Mouse (Mus musculus) lung, postnatal 0 days (tissue): Measurements from ENCODE around the gene Fzr1. TPM values are rescaled to one million over a fixed set of nuclear protein-coding genes. Genes with fewer than 3 reads are reported as not detected.

Source experiments
- ATAC-seq: fragments of 200-750 bp; cut with Nextera tagmentation; 2 replicates; pipeline ENCODE4 v1.8.0; 2017; ENCODE audit warnings: moderate library complexity
- DNase-seq: peaks from one replicate; pipeline ENCODE4 v3.0.0-alpha.2; 2016; ENCODE audit warnings: low spot score
- H3K27ac ChIP-seq: fragments of 300-500 bp; sonication (generic); 2 replicates; pipeline ENCODE4 v1.5.1; 2014; ENCODE audit warnings: antibody characterized with exemption, mild to moderate bottlenecking, low read length, mixed read lengths
- H3K27me3 ChIP-seq: fragments of 300-500 bp; sonication (generic); replicated peaks from 2 replicates; pipeline ENCODE4 v1.6.1; 2014; ENCODE audit warnings: low read length, mixed read lengths; ENCODE audit not compliant: insufficient read depth
- H3K36me3 ChIP-seq: fragments of 300-500 bp; sonication (generic); 2 replicates; pipeline ENCODE4 v1.6.1; 2014; ENCODE audit warnings: low read length, mixed read lengths; ENCODE audit not compliant: insufficient read depth
- H3K4me1 ChIP-seq: fragments of 300-500 bp; sonication (generic); 2 replicates; pipeline ENCODE4 v1.6.1; 2014; ENCODE audit warnings: antibody characterized with exemption, low read depth, low read length, mixed read lengths; ENCODE audit not compliant: insufficient read depth
- H3K4me2 ChIP-seq: fragments of 300-500 bp; sonication (generic); replicated peaks from 2 replicates; pipeline ENCODE4 v1.6.1; 2014; ENCODE audit warnings: low read depth, mild to moderate bottlenecking, low read length, moderate library complexity, mixed read lengths
- H3K4me3 ChIP-seq: fragments of 300-500 bp; sonication (generic); 2 replicates; pipeline ENCODE4 v1.5.1; 2014; ENCODE audit warnings: low read depth, low read length
- H3K9ac ChIP-seq: fragments of 300-500 bp; sonication (generic); replicated peaks from 2 replicates; pipeline ENCODE4 v1.6.1; 2014; ENCODE audit warnings: low read depth, mild to moderate bottlenecking
- H3K9me3 ChIP-seq: fragments of 300-500 bp; sonication (generic); 2 replicates; pipeline ENCODE4 v1.6.1; 2016; ENCODE audit warnings: low read length, mixed read lengths
- CTCF ChIP-seq: IDR thresholded peaks from 2 replicates; pipeline ENCODE4 v1.5.1; 2016; ENCODE audit warnings: antibody characterized with exemption, mild to moderate bottlenecking
- EP300 ChIP-seq: IDR thresholded peaks from 2 replicates; pipeline ENCODE4 v1.6.1; 2016; ENCODE audit warnings: antibody characterized with exemption, mild to moderate bottlenecking, control low read depth
- WGBS: fragments of 180-500 bp; shearing (Covaris S2); extraction: QIAGEN DNeasy Blood & Tissue Kit; methylation state at CpG from one replicate; pipeline ENCODE4 v1.1.7; 2014; 5-methylcytosine and 5-hydroxymethylcytosine counted together
- polyA plus RNA-seq: library from polyadenylated mRNA; unstranded; fragments of >200 nt; fragmentation: Nextera tagmentation; extraction: Ambion mirVana; gene quantifications from 2 replicates; pipeline ENCODE4 v1.2.1, GENCODE M21; 2015

The Fzr1 gene
- polyA plus RNA-seq, result 39.5 and 39.7 TPM in 2 replicates

- Histone ChIP-seq H3K4me3 (peak within 1 kb of the TSS; percentile 82), H3K4me2 (peak within 1 kb of the TSS; percentile 83), H3K36me3 (no peaks in the 10 kb centered on the region), H3K4me1 (peaks cover 15% of the 10 kb centered on the region; the same call in 1 of the 2 replicates), H3K27ac (peak within 1 kb of the TSS; percentile 43), H3K9me3 (no peaks in the 10 kb centered on the region), H3K27me3 (no peaks in the 10 kb centered on the region), H3K9ac (peak within 1 kb of the TSS; percentile 88)
- TF ChIP-seq EP300 (no peak), CTCF (no peak)
- ATAC-seq (no peak; the same call in 1 of the 2 replicates), DNase-seq (peak; percentile 32)
- 5% methylated on average over 36 of the region's 59 CpGs for whole genome bisulfite sequencing
These were observed at the start of gene Fzr1 for GRCm38 (mm10) chr10:81377793-81378552. Gene Fzr1, minus strand, starts transcription at chr10:81378516.

- 81% methylated on average over 8 of the region's 8 CpGs for WGBS
- H3K4me1 ChIP-seq, result peaks cover 25% of the 10 kb centered on the region; the same call in 1 of the 2 replicates
- no peak overlapping the region for H3K27ac ChIP-seq
These were observed 49.6 kb upstream of the Fzr1 start for GRCm38 (mm10) chr10:81427804-81428506.

GRCm38 (mm10) chr10:81427327-81427726, 49.0 kb upstream of the Fzr1 start:
- TF ChIP-seq EP300 (no peak), CTCF (no peak)
- Histone ChIP-seq H3K9ac (peak overlapping the region; percentile 13; the same call in 1 of the 2 replicates), H3K27me3 (no peaks in the 10 kb centered on the region), H3K36me3 (no peaks in the 10 kb centered on the region), H3K4me3 (peak overlapping the region; percentile 53), H3K4me2 (peak overlapping the region; percentile 89), H3K4me1 (peaks cover 25% of the 10 kb centered on the region; the same call in 1 of the 2 replicates), H3K9me3 (no peaks in the 10 kb centered on the region), H3K27ac (no peak overlapping the region)
- DNase-seq, result no peak
- WGBS, result 43% methylated on average over 3 of the region's 3 CpGs
- ATAC-seq, result no peak

More at GRCm38 (mm10) chr10:81427804-81428506, 49.6 kb upstream of the Fzr1 start:
- Histone ChIP-seq H3K4me2 (no peak overlapping the region), H3K36me3 (no peaks in the 10 kb centered on the region), H3K4me3 (no peak overlapping the region), H3K9ac (no peak overlapping the region), H3K9me3 (no peaks in the 10 kb centered on the region), H3K27me3 (no peaks in the 10 kb centered on the region)
- no peak for DNase-seq
- TF ChIP-seq CTCF, result no peak
- TF ChIP-seq EP300, result no peak
- ATAC-seq, result no peak

DNA sequence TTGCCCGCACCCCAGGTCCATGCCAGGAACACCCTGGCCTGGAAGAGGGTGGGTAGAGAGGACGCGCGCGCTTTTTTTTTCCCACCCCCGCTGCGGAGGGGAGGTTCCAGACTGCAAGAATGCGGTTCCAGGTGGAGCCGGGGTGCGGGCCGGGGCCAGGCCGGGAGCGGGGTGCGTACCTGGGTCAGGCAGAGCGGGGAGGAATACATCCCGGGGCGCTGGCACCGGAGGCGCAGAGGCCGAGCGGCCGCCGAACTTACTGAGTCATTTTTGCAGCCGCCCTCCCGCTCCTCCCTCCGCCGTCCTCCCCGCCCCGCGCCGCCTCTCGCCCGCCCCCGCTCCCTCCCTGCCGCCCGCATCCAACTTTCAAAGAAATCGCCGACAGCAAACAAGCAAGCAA, 48.6 kb upstream of the Fzr1 start:
- peaks cover 25% of the 10 kb centered on the region; the same call in 1 of the 2 replicates for H3K4me1 ChIP-seq
- peak; percentile 66 for DNase-seq
- TF ChIP-seq CTCF (no peak), EP300 (no peak)

GRCm38 (mm10) chr10:81426081-81426671, 47.9 kb upstream of the Fzr1 start:
- peaks cover 24% of the 10 kb centered on the region; the same call in 1 of the 2 replicates for H3K4me1 ChIP-seq
- DNase-seq, result peak; percentile 12

More for the DNA sequence above, 48.6 kb upstream of the Fzr1 start:
- Histone ChIP-seq H3K4me2 (peak overlapping the region; percentile 89), H3K27ac (no peak overlapping the region), H3K4me3 (peak overlapping the region; percentile 53), H3K36me3 (no peaks in the 10 kb centered on the region), H3K9me3 (no peaks in the 10 kb centered on the region), H3K9ac (peak overlapping the region; percentile 13), H3K27me3 (no peaks in the 10 kb centered on the region)
- no peak for ATAC-seq
- whole genome bisulfite sequencing, result under 1% methylated on average over 18 of the region's 38 CpGs

More at GRCm38 (mm10) chr10:81426081-81426671, 47.9 kb upstream of the Fzr1 start:
- Histone ChIP-seq H3K27me3 (no peaks in the 10 kb centered on the region), H3K36me3 (no peaks in the 10 kb centered on the region), H3K4me3 (peak overlapping the region; percentile 53), H3K9ac (peak overlapping the region; percentile 13; the same call in 1 of the 2 replicates), H3K27ac (no peak overlapping the region), H3K9me3 (no peaks in the 10 kb centered on the region), H3K4me2 (peak overlapping the region; percentile 89)
- no peak for TF ChIP-seq CTCF
- TF ChIP-seq EP300, result no peak
- ATAC-seq, result no peak
- WGBS, result under 1% methylated on average over 12 of the region's 33 CpGs
